Mouse (Mus musculus) embryonic facial prominence, embryonic 14.5 days (tissue): ENCODE measurements around the gene Lypd3. TPM values are rescaled to one million over a fixed set of nuclear protein-coding genes. Genes with fewer than 3 reads are reported as not detected.

ENCODE experiments used
- ATAC-seq: fragments of 200-750 bp; cut with Nextera tagmentation; 2 replicates; pipeline ENCODE4 v1.8.0; 2017; ENCODE audit warnings: low read depth, moderate number of reproducible peaks, moderate TSS enrichment
- DNase-seq: peaks from one replicate; pipeline ENCODE4 v3.0.0-alpha.2; 2015; ENCODE audit warnings: low spot score
- H3K27ac ChIP-seq: fragments of 300-500 bp; sonication (generic); replicated peaks from 2 replicates; pipeline ENCODE4 v1.5.1; 2014; ENCODE audit warnings: low read depth, mild to moderate bottlenecking, low read length, moderate library complexity
- H3K27me3 ChIP-seq: fragments of 300-500 bp; sonication (generic); replicated peaks from 2 replicates; pipeline ENCODE4 v1.6.1; 2014; ENCODE audit warnings: low read length; ENCODE audit not compliant: control insufficient read depth, insufficient read depth
- H3K36me3 ChIP-seq: fragments of 300-500 bp; sonication (generic); 2 replicates; pipeline ENCODE4 v1.6.1; 2014; ENCODE audit warnings: low read length, mixed read lengths; ENCODE audit not compliant: control insufficient read depth, insufficient read depth
- H3K4me1 ChIP-seq: fragments of 300-500 bp; sonication (generic); 2 replicates; pipeline ENCODE4 v1.6.1; 2014; ENCODE audit warnings: antibody characterized with exemption, low read length; ENCODE audit not compliant: control insufficient read depth, insufficient read depth
- H3K4me2 ChIP-seq: fragments of 300-500 bp; sonication (generic); 2 replicates; pipeline ENCODE4 v1.6.1; 2014; ENCODE audit warnings: low read depth, mild to moderate bottlenecking, low read length, moderate library complexity, mixed read lengths
- H3K4me3 ChIP-seq: fragments of 300-500 bp; sonication (generic); 2 replicates; pipeline ENCODE4 v1.5.1; 2014; ENCODE audit warnings: low read depth, mild to moderate bottlenecking, low read length
- H3K9ac ChIP-seq: fragments of 300-500 bp; sonication (generic); 2 replicates; pipeline ENCODE4 v1.6.1; 2014; ENCODE audit warnings: low read depth, mild to moderate bottlenecking, low read length, moderate library complexity, mixed read lengths
- H3K9me3 ChIP-seq: fragments of 300-500 bp; sonication (generic); 2 replicates; pipeline ENCODE4 v1.6.1; 2016; ENCODE audit warnings: low read length; ENCODE audit not compliant: control insufficient read depth
- WGBS: fragments of 180-500 bp; shearing (Covaris S2); extraction: QIAGEN DNeasy Blood & Tissue Kit; methylation state at CpG from one replicate; pipeline ENCODE4 v1.1.7; 2014; 5-methylcytosine and 5-hydroxymethylcytosine counted together
- polyA plus RNA-seq: library from polyadenylated mRNA; unstranded; fragments of >200 nt; fragmentation: Nextera tagmentation; extraction: Ambion mirVana; gene quantifications from 2 replicates; pipeline ENCODE4 v1.2.1, GENCODE M21; 2014

Gene Lypd3
- polyA plus RNA-seq, 1 experiment from 2014 or later, result 24.7 TPM

DNA sequence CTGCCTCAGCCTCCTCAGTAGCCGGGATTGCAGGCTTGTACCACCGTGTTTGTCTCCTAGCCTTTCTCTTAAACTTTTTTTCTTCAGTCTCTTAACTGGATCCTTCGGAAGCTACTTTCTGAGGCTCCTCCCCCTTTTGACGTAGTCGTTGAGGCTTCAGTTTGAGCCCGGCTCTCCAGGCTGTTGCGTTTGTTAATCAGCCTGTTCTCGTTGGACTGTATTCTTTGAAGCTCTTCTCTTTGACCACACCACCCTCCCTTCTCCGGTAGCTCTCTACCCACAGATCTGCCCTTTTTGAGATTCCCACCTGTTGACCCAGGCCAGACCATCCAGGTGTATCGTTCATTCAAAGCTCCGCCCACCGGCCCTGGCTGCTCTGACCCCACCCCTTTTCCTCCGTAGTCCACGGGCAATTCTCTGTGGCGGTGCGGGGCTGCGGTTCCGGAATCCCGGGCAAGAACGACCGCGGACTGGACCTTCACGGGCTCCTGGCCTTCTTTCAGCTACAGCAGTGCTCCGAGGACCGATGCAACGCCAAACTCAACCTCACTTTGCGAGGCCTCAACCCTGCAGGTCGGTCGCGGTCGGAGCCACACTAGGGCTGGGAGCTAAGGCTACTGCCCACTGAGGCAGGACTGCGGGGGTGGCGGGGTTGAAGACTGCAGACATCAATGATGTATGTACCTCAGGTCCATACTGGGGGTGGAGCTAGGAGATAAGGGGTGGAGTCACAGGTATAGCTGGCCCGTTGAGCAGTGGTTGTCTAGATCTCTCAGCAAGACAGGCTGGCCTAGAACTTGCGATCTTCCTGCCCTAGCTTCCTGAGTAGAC is 1.9 kb downstream of the Lypd3 start:
- H3K4me3 ChIP-seq, result peak overlapping the region; percentile 49
- no peak overlapping the region for H3K27ac ChIP-seq

GRCm38 (mm10) chr7:24640450-24640849 is 4.1 kb downstream of the Lypd3 start:
- H3K36me3 ChIP-seq, result no peaks in the 10 kb centered on the region
- no peak overlapping the region for H3K9ac ChIP-seq
- no peaks in the 10 kb centered on the region for H3K9me3 ChIP-seq
- peaks cover 53% of the 10 kb centered on the region for H3K27me3 ChIP-seq
- H3K27ac ChIP-seq, result no peak overlapping the region
- DNase-seq, result no peak
- 68% methylated on average over 13 of the region's 13 CpGs for whole genome bisulfite sequencing
- H3K4me2 ChIP-seq, result no peak overlapping the region
- no peak for ATAC-seq
- no peaks in the 10 kb centered on the region for H3K4me1 ChIP-seq
- no peak overlapping the region for H3K4me3 ChIP-seq

More for the DNA sequence above, 1.9 kb downstream of the Lypd3 start:
- peak overlapping the region; percentile 89 for H3K4me2 ChIP-seq
- no peaks in the 10 kb centered on the region for H3K9me3 ChIP-seq
- peaks cover 54% of the 10 kb centered on the region for H3K27me3 ChIP-seq
- WGBS, result 3% methylated on average over 35 of the region's 35 CpGs
- DNase-seq (peak; percentile 53), ATAC-seq (peak; percentile 54)
- no peaks in the 10 kb centered on the region for H3K4me1 ChIP-seq
- peak overlapping the region; percentile 56 for H3K9ac ChIP-seq
- H3K36me3 ChIP-seq, result no peaks in the 10 kb centered on the region

DNA sequence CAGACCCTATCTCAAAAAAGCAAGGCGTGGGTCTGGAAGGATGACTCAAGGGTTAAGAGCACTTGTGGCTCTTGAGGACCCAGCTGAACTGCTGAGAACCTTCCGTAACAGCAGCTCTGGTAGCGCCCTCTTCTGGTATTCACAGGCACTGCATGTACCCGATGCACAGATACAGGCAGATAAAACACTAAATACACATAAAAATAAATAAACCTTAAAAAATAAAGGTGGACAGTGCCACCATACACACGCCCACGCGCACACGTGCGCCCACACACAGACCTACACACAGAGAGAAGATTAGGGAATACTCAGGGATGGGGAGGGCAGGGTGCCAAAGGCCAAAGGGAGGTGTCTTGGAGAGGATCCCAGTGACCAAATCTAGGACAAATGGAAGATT is 6.1 kb downstream of the Lypd3 start:
- H3K4me1 ChIP-seq, result no peaks in the 10 kb centered on the region
- no peaks in the 10 kb centered on the region for H3K36me3 ChIP-seq
- H3K4me2 ChIP-seq, result no peak overlapping the region
- WGBS, result 7% methylated on average over 9 of the region's 9 CpGs
- no peak overlapping the region for H3K4me3 ChIP-seq
- ATAC-seq, result no peak
- no peak overlapping the region for H3K9ac ChIP-seq
- no peak overlapping the region for H3K27ac ChIP-seq
- peaks cover 32% of the 10 kb centered on the region for H3K27me3 ChIP-seq
- H3K9me3 ChIP-seq, result no peaks in the 10 kb centered on the region
- peak; percentile 44 for DNase-seq

DNA sequence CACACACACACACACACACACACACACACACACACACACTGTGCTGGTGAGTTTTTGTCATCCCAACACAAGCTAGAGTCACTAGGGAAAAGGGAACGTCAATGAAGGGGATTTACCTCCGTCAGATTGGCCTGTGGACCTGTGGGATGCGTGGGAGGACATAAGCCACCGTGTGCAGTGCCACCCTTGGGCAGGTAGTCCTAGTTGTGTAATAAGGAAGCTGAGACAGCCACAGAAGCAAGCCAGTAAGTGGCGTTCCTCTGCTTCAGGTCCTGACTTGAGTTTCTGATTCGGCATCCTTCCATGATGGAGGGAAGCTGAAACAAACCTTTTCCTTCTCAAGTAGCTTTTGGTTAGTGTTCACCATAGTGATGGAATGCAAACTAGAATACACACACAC is 8.1 kb downstream of the Lypd3 start:
- Histone ChIP-seq H3K4me1 (no peaks in the 10 kb centered on the region), H3K36me3 (no peaks in the 10 kb centered on the region), H3K4me2 (no peak overlapping the region), H3K27ac (no peak overlapping the region), H3K9ac (no peak overlapping the region), H3K27me3 (peaks cover 13% of the 10 kb centered on the region), H3K9me3 (no peaks in the 10 kb centered on the region), H3K4me3 (no peak overlapping the region)
- WGBS, result 75% methylated on average over 6 of the region's 6 CpGs
- no peak for ATAC-seq
- no peak for DNase-seq

GRCm38 (mm10) chr7:24644996-24645395 is 8.6 kb downstream of the Lypd3 start:
- no peak overlapping the region for H3K4me3 ChIP-seq
- H3K9ac ChIP-seq, result no peak overlapping the region
- H3K4me2 ChIP-seq, result no peak overlapping the region
- H3K27me3 ChIP-seq, result peaks cover 9% of the 10 kb centered on the region
- H3K4me1 ChIP-seq, result no peaks in the 10 kb centered on the region
- no peaks in the 10 kb centered on the region for H3K36me3 ChIP-seq
- no peaks in the 10 kb centered on the region for H3K9me3 ChIP-seq
- ATAC-seq (no peak), DNase-seq (no peak)
- H3K27ac ChIP-seq, result no peak overlapping the region
- WGBS, result 67% methylated on average over 7 of the region's 7 CpGs

GRCm38 (mm10) chr7:24646486-24646885 is 10.1 kb downstream of the Lypd3 start:
- no peak for DNase-seq
- H3K4me3 ChIP-seq, result no peak overlapping the region
- H3K27ac ChIP-seq, result no peak overlapping the region
- no peak overlapping the region for H3K9ac ChIP-seq
- no peaks in the 10 kb centered on the region for H3K36me3 ChIP-seq
- no peak overlapping the region for H3K4me2 ChIP-seq
- no peaks in the 10 kb centered on the region for H3K27me3 ChIP-seq
- no peak for ATAC-seq
- H3K4me1 ChIP-seq, result no peaks in the 10 kb centered on the region
- no peaks in the 10 kb centered on the region for H3K9me3 ChIP-seq
- 74% methylated on average over 7 of the region's 7 CpGs for WGBS

GRCm38 (mm10) chr7:24653681-24654080 is 17.3 kb downstream of the Lypd3 start:
- DNase-seq (peak; percentile 22), ATAC-seq (no peak)
- Histone ChIP-seq H3K27me3 (no peaks in the 10 kb centered on the region), H3K36me3 (no peaks in the 10 kb centered on the region), H3K4me1 (no peaks in the 10 kb centered on the region), H3K9me3 (no peaks in the 10 kb centered on the region), H3K4me2 (no peak overlapping the region), H3K4me3 (no peak overlapping the region), H3K9ac (no peak overlapping the region), H3K27ac (no peak overlapping the region)
- WGBS, result 24% methylated on average over 7 of the region's 7 CpGs

DNA sequence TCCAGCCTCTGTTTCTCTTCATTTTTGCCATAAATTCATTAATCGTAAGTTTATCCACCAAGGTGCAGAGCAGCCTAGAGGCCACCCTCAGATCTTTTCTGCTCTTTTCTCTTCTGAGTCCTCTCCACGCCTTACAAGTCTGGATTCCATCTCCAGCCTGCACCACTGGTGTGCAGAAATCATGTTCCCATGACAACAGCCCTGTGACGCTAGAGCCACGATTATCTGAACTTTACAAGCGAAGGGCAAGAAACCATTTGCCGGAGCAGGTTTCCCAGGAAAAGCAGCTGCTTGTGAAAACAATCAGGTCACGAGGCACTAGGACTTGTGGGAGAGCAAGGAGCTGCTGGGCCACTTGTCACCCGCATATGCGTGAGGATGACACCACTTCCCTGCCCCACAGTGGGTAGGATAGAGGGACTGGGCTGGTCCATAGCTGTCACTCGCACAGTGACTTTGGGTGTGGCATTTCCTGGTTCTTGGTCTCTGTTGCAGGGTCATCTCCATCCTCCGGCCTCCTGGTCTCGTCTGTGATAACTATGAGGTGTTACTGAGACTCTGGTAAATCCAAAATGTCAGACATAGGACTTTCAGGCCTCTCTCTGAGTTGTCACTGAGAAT is 23.5 kb downstream of the Lypd3 start:
- WGBS, result 52% methylated on average over 12 of the region's 12 CpGs
- H3K9me3 ChIP-seq, result no peaks in the 10 kb centered on the region
- H3K36me3 ChIP-seq, result no peaks in the 10 kb centered on the region
- H3K4me2 ChIP-seq, result no peak overlapping the region
- no peaks in the 10 kb centered on the region for H3K27me3 ChIP-seq
- H3K27ac ChIP-seq, result no peak overlapping the region
- ATAC-seq (no peak), DNase-seq (no peak)
- H3K4me1 ChIP-seq, result no peaks in the 10 kb centered on the region
- H3K4me3 ChIP-seq, result no peak overlapping the region
- no peak overlapping the region for H3K9ac ChIP-seq
